Mouse (Mus musculus) lung, postnatal 10 days (tissue): ENCODE measurements around the gene Defb25.
A peak's percentile ranks its signal among the peaks of the same experiment; 100 is the strongest.
"Not testable (repeated sequence)": the region's sequence is repeated elsewhere in the genome, so short reads cannot be mapped to it uniquely, and the experiment has no call there.

ENCODE experiments used
- DNase-seq: peaks from one replicate; pipeline ENCODE4 v3.0.0; 2021

Defb25 gene

DNA sequence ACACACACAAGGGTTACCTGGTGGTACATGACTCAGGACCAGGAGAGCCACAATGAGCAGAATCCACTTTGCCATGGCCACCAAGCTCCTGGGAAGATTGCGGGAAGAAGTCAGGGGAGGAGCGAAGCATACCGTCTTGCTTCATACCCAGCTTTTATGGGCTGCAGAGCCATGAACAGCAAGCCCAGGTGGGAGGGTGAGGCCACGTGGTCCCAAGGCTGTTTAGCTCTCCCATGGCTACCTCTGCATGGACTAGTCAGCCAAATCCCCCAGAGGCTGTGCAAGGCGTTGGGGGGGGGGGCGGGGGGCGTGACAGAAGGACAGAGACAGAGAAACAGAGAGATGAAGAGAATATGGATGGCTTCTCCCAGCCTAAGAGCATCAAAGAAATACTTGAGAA lies at the start of gene Defb25:
TSS of gene Defb25 (minus strand) at position 101 of the 400 bp plus-strand sequence.
- no peak for DNase-seq

DNA sequence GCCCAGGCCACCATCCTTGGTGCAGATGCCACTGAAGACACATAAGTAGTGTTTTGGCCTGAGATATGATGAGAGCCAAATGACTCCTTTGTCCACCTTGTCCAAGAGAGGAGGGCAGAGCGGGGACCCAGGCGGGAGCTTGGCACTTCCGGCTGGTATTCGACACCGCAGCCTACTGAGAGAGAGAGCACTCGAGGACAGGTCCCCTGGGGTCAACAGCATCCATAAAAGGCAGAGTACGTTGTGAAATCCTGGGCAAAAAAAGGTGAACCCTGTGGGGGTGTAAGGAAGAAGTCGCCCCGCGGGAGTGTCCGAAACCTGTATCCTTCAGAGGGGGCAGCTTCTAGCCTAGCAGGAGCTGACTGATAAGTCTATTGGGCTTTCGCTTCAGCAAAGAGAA lies 49.3 kb upstream of the Defb25 start:
- no peak for DNase-seq

DNA sequence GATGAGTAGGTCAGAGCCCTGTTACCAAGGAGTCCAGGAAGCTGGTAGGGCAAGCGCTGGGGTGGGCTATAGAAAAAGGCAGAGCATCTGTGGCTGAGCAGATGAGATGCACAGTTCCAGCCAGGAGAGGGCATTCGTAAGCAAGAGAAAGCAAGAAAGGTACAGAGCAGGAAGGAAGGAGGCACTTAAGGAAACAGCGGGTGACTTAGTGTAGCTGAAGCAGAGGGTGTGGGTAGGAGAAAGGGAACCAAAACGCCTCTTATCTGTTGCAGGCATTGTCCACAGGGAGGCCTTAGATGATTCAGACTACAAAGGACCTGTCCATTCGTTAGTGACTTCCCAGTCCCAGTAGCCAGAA lies 48.8 kb upstream of the Defb25 start:
- peak; percentile 73 for DNase-seq

DNA sequence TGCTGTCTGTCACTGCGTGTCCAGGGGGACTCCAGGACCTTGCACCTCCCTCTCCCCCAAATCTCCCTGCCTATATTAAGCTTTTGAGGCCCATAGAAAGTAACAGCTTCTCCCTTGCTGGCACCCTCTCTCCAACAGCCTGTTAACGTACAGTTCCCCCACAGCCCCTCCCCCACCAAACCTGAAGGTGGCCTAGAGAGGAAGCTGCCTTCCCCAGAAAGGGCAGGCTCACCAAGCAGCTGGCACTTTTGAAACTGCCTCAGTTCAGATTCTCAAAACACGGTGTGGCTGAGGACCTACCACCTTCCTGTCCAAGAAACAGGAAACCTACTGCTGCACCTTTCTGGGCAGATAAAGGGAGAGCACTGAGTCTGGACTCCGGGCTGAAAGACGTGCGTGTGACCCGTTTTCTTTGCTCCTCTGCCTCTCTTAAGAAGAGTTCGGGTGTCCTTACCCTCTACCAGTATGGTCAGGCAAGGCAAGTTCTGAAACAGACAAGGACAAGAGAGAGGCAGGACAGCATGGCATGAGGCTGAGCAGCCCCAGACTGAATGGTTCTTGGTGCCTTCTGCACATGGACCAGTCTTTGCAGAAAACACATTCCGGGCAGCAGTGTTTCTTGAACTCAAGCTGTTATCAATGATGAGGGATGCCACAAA lies 48.3 kb upstream of the Defb25 start:
- peak; percentile 40 for DNase-seq

DNA sequence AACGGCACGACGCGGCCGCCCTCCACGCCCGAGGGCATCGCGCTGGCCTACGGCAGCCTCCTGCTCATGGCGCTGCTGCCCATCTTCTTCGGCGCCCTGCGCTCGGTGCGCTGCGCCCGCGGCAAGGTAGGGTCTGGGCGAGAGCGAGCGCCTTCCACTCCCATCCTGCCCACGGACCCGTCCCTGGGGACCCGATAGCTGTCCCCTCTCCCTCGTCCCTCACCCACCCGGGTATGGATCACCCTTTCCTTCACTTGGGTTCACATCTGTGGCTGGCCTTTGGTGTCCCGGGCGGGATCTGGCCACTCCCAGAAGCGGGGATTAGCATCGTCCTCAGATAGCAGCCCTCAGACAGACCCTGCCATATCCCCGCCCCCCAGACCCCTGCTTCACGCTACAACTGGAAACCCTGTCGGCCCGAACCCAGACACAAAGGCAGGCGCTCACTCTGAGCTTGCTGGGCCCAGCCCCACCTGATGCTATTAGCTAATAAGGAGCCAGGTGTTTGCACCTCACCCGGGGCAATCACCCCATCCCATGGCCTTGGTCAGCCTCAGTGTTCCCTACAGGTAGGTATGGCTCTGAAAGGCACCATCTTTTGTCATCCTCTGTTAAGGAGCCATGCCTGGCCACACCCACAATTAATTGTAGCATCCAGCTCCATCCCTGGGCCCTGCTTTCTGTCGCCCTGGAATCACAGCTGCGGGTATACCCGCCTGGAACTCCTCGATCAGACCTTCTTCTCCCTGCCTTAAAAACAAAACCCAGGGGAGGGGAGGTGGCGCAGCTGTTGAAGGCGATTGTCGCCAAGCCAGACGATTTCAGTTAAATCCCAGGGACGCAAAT lies 47.0 kb upstream of the Defb25 start:
- DNase-seq: peak; percentile 57

DNA sequence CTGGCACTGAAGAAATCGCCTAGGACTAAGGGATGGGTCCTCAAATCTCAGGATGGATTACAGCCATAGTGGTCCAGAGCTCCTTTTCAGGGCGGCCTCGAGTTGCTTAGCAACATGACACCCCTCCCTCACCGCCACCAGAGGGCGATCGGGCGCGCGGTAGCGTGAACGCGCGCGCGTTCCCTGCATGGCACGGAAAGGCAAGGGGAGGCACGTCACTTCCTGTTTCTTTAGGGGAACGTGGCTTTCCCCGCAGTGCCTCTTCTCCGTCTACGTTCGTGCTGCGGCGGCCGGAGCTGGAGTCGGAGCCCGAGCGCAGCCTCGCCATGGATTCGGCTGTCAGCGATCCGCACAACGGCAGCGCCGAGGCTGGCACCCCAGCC lies 46.4 kb upstream of the Defb25 start, which contains the start of gene H13:
TSS of gene H13 (plus strand) at position 206 of the 383 bp plus-strand sequence.
- DNase-seq: peak; percentile 94

DNA sequence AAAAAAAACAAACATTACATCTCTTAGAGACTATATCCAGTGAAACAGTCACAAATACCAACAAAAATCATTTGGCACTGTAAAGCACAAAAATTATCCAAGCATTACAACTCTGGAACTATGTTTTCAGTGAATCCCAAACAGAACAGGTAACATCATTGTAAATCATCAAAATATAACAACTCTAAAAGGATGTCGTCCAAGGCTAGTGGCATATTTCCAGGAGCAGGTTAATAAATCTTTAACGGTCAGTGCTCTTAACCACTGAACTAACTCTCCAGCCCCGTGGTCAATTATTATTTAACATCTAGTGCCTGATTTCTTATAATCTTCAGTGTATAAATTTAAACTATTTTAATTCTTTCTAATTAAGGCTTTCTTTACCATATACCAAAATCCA lies 43.3 kb upstream of the Defb25 start:
- DNase-seq: not testable (repeated sequence)

DNA sequence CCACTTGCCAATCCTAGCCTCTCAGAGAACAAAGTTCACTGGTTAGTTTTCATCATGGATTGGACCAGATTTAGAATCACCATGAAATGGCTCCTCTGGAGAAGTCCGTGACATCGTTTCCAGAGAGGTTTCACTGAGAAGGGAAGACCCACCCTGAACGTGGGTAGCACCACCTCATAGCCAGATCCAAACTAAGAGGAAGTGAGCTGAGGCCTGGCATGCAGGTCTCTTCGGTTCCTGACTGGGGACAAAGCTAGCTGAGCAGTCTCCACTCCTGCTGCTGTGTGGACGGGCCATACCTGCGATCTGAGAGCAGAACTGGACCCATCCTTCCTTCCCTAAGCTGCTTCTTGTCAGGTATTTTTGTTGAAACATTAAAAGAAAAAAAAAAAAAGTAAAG lies 38.3 kb upstream of the Defb25 start:
- no peak for DNase-seq

DNA sequence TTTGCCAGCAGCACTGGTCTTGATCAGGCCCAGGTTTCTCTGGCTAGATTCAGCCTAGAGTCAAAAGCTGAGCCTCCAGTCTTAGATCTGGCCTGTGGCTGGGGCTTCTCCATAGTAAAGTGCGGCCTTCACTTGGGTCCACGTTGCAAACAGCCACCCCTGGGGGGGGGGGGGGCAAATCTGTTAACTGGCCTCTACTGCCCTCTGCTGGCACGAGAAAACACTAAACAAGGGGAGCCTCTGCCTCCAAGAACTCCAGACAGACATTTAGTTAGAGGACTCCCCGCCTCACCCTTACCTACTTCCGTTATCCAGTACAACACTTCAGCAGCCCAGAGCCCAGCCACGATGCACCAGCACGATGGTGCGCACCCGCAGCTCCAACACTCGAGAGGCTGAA lies 34.5 kb upstream of the Defb25 start:
- peak; percentile 70 for DNase-seq

DNA sequence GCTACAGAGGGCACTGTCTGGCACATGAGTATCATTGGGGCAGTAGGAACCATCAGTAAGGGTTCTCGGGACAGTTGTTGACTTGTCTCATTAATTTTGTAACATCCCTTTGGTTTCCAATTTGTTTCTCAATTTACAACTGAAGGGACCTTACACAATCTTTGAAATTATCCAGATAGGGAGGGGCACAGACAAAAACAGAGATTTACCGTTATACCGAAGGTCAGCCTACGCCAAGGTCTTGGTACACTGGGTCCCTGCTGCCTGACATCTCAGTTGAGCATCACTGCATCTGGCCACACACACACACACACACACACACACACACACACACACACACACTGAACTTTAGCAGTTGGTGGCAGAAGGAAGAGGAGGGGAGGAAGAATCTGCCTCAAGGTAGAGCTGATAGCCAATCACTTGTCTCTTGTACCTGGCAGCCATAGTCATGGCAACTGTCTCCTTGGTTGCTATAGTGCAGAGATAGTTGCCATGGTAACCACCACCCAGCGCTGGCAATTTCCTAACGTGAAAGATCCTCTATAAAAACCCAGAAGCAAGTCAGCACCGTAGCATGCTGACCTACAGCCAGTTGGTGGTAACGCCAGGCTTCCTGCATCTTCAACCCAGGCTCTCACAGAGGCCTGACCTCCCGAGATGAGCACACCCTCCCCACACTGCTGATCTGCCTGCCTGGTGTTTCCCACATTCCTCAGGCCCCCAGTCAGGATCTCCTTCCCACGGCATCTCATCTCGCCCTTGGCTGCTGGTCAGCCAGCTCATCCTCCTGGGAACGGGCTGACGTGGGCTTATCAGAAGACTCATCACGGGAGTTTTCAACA lies 31.2 kb upstream of the Defb25 start:
- DNase-seq: no peak

DNA sequence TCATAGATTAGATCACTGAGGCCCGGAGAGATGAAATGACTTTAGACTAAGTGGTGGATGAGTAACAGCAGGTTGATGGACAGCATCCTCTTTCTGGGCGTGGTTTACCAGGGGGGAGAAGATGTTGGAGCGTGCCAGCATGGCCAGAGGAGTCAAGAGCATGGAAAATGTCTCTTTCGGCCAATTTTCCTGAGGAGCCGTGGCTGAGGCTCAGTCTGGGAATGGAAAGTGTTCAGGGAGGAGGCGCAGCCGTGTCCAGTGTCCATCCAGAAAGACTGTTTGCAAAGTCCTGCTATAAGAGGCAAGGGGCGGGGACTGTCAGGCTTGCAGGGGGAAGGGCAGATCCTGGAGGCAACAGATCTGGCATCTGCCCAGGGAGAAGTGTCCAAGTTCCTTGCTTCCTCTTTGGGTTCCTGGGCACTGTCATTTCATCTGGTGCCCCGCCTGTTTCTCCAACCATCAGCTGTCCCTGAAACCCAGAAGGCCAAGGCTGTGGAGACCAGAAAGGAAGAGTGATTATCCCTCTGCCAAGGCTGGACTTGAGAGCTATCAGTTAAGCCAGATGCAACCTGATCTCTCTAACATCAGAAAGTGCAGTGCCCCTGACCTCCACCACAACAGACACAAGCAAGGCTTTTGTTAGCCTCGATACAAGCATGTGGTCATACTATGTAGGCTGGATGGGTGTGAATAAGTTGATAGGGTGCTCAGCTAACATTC lies 30.2 kb upstream of the Defb25 start:
- peak; percentile 96 for DNase-seq

DNA sequence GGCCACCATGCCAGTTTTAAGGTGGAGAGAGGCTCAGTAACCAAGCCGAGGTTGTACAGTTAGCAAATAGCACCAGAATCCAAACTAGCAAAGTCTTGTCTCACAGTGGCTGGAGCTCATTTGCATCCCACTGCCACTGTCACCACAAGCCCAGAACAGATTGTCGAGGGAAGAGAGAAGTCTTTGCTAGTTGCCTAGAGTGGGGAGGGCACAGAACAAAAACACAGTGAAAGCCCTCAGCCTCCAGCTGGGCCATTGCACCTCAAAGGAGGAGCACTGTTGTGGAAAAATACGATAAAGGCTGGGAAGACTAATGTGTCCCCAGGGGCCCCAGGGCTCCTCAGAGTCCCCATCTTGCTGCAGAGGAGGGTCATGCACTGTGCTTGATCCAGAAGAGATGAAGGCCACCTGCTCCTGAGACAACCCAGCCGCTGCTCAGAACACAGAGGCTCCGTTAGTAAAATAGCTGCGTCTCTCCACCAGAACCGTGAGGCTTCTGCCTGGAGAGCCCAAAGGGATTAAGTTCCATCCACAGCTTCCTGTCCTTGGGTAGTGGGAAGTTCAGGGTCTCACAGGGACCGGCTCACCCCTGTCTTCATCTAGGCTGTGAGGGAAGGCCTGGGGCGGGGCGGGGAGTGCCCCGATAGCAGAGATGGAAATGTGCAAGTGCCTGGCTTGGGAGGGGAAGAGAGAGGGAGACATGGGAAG lies 16.7 kb upstream of the Defb25 start:
- DNase-seq: peak; percentile 66

DNA sequence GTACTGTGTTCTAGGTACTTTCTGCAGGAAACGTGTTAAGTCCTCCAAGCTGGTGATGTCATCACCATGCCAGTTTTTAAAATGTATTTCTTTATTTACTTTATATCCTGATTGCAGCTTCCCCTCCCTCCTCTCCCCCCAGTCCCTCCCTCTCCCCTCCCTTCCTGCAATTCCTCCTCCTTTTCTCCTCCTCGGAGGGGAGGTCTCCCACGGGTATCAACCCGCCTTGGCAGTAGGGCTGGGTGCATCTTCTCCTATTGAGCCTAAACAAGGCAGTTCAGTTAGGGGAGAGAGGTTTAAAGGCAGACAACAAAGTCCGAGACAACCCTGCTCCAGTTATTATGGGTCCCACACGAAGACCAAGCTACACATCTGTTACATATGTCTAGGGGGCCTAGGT lies 16.0 kb upstream of the Defb25 start:
- DNase-seq: peak; percentile 52

DNA sequence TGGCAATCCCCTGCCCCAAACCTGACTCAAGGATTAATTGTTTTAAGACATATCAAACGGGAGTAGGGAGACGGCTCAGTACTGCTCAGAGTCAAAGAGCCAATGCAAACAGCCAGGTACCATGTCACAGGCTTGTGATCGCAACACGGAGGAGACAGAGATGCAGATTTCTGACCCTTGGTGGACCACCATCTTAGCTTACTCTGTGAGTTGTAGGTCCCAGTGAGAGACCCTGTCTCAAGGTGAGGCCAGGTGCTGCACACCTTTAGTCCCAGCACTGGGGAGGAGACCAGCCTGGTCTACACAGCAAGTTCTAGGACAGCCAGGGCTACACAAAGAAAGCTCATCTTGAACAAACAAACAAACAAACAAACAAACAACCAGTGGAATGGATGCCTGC lies 14.5 kb upstream of the Defb25 start:
- no peak for DNase-seq

DNA sequence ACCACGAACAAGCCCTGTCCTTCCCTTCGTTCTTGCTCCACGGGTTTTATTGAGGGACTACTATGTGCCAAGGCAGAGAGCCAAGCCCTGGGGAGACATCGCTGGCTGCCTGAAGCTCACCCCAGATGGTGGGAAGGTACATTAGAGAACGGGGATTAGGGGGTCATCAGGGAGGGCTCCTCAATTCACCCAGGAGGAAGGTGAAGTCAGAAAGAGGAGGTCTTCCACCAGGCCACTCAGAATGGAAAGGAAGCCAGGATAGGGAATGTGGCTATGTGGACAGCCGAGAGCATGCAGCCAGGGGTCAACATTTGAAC lies 14.1 kb upstream of the Defb25 start:
- DNase-seq: no peak

DNA sequence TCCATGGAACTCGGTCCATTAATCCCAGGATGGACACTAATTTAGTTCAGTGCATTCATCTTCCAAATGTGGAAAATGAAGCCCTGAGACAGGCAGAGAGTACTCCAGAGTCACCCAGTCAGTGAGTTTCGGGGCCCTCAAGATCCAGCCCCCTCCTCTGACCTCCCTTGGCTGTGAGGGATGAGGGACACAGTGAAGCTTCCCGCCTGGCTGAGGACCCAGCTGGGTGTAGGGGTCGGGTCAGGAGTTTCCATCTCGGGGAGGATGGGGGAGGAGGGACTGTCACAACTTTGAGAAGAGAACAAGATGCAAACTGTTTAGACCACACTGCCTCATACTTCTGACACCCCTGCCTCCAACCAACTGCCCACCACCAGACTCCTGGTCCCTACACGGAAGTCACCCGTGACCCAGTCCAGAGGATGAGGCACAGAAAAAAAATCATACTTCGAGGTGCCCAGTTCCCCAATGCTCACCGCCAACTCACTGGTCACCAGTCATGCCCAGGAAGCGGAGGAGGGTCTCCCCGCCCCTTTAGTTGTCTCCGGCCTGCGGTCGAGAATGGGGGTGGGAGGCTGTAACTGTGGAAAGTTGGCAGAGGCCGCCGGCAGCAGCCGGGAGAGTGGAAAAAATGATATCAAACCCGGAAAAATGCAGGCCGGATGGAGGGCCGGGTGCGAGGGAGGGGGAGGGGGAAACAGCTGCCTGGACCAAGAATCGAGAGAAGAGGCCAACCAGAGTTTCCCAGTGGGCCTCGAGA lies 13.6 kb upstream of the Defb25 start:
- peak; percentile 94 for DNase-seq

DNA sequence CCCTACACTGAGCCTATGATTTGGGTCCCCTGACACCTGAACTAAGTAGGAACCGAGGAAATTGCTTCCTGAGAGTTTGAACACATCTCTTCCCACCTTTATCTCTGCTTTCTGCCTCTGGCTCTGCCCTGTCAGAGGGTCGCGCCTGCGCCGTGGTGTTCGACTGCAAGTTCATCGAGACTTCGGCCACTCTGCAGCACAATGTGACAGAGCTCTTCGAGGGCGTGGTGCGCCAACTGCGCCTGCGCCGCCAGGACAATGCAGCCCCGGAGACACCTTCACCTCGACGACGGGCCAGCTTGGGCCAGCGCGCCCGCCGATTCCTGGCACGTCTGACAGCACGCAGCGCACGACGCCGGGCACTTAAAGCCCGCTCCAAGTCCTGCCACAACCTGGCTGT lies 11.5 kb upstream of the Defb25 start:
- DNase-seq: no peak

DNA sequence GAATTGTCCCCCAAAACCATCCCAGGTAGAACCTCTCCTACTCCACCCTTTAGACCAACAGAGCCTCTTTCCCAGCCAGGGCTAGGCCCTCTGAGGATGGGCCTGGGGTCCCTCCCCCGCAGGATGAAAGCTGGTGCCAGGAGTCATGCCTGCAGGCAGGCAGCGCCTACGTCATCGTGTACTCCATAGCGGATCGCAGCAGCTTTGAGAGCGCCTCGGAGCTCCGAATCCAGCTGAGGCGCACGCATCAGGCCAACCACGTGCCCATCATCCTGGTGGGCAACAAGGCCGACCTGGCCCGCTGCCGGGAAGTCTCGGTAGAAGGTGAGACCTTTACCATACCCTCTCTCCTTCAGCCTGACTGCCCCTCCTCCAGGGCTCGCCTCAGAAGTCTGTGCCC lies 10.5 kb upstream of the Defb25 start:
- peak; percentile 53 for DNase-seq

DNA sequence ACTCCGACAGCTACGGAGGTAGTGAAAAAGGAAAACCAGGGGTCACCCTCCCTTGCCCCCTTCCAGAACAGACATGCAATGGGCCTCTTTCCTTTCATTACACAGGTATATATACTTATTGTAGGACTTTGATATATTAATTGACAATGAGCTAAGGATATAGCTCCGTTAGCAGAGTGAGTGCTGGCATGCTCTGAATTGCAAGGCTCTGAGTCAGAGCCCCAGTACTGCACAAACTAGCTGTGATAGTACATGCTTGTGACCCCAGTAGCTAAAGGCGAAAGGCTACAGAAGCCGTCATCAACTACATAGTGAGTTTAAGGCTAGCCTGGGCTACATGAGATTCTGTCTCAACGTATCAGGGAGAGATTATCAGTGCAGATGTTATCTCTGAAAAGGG lies 7.1 kb upstream of the Defb25 start:
- DNase-seq: no peak

DNA sequence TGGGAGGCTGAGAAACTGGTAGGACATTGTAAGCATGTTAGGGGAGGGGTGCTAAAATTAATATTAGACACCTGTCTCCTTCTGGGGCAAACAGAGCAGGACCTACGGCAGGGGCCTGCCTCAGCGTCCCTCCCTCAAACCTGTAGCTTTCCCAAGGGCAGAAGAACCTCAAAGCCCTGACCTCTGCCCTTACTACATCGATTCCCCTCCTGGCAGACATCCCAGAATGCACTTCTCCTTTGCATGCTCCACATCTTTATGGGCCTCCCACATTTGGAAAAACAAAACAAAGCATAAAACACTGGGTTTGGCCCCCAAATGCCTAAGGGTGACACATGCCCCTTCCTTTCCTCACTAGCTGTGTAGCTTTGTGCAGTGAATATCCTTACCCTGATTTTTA lies 6.4 kb upstream of the Defb25 start:
- DNase-seq: no peak

DNA sequence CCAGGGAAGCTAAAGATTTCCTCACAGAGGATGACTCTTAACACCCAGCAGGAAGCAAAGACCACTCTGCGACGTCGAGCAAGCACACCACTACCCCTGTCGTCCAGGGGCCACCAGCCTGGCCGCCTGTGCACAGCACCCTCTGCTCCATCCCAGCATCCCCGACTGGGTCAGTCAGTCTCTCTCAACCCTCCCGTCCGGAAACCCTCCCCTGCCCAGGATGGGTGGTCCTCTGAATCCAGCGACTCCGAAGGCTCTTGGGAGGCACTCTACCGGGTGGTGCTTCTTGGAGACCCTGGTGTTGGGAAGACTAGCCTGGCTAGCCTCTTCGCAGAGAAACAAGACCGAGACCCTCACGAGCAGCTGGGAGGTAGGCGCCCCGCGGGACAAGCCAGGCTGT lies 5.2 kb upstream of the Defb25 start:
- DNase-seq: peak; percentile 55
